In genomic region chr14:30716051-30716952, GRCm38 (mm10) we compare ENCODE assay signal across 8 mouse cellular contexts. TPM values are rescaled to one million over a fixed set of nuclear protein-coding genes. Genes with fewer than 3 reads are reported as not detected.
DNase-seq lines count a peak whose midpoint lies in the region; ATAC-seq and TF ChIP-seq lines count a peak whose summit lies in the region.

No protein-coding gene starts in this region.

- peak; percentile 53 to 56 for DNase-seq in lung, adult 18-20 months
- peak; percentile 30 to 41 for DNase-seq in thymus, adult 18-20 months

- H3K4me1 ChIP-seq in E14TG2a.4 (replicated peaks; ENCODE audit: low read depth, low read length), result peaks cover 21% of the 10 kb centered on the region
- H3K4me1 ChIP-seq in bone marrow macrophage, adult 2 months (ENCODE audit: control insufficient read depth, insufficient read depth, low read length), result peaks cover 16% of the 10 kb centered on the region
- H3K4me1 ChIP-seq in erythroblast, embryonic 14.5 days (ENCODE audit: control insufficient read depth), result peaks cover 34% of the 10 kb centered on the region
- H3K4me1 ChIP-seq in heart, embryonic 13.5 days, result peaks cover 12% of the 10 kb centered on the region
- H3K4me1 ChIP-seq in kidney, embryonic 16.5 days (ENCODE audit: insufficient read depth, low read length), result peaks cover 9% of the 10 kb centered on the region
- H3K4me1 ChIP-seq in neural tube, embryonic 12.5 days, result peaks cover 7% of the 10 kb centered on the region; the same call in 1 of the 2 replicates

- peak overlapping the region; percentile 92 for H3K4me2 ChIP-seq in heart, embryonic 13.5 days
- H3K4me2 ChIP-seq in kidney, embryonic 16.5 days (replicated peaks; ENCODE audit: low read depth, low read length), result peak overlapping the region; percentile 96
- peak overlapping the region; percentile 82 for H3K4me2 ChIP-seq in neural tube, embryonic 12.5 days (replicated peaks)

- H3K9me3 ChIP-seq in E14TG2a.4 (ENCODE audit: low read length), result no peaks in the 10 kb centered on the region
- H3K9me3 ChIP-seq in erythroblast, embryonic 14.5 days (ENCODE audit: control insufficient read depth, low read length), result no peaks in the 10 kb centered on the region
- H3K9me3 ChIP-seq in heart, embryonic 13.5 days, result no peaks in the 10 kb centered on the region
- no peaks in the 10 kb centered on the region for H3K9me3 ChIP-seq in kidney, embryonic 16.5 days (ENCODE audit: low read length)
- no peaks in the 10 kb centered on the region for H3K9me3 ChIP-seq in neural tube, embryonic 12.5 days

- H3K27me3 ChIP-seq in E14TG2a.4 (ENCODE audit: insufficient read depth, low read length), result peaks cover 48% of the 10 kb centered on the region
- H3K27me3 ChIP-seq in erythroblast, embryonic 14.5 days (ENCODE audit: control insufficient read depth), result peaks cover 13% of the 10 kb centered on the region
- peaks cover 7% of the 10 kb centered on the region for H3K27me3 ChIP-seq in heart, embryonic 13.5 days (replicated peaks)
- peaks cover 10% of the 10 kb centered on the region for H3K27me3 ChIP-seq in kidney, embryonic 16.5 days (ENCODE audit: insufficient read depth, low read length)
- H3K27me3 ChIP-seq in neural tube, embryonic 12.5 days (replicated peaks), result 0 out of 2 replicates have a peak, but pooled peaks cover 4% of the 10 kb centered on the region

- no peak for TF ChIP-seq CTCF in E14TG2a.4 (conservative IDR thresholded peaks at IDR 0.05; ENCODE audit: low read length)
- 0 out of 2 replicates have a peak, but pooled peaks have one; percentile 8 for TF ChIP-seq CTCF in bone marrow macrophage, adult 2 months (IDR thresholded peaks at IDR 0.05; ENCODE audit: low read depth, low read length)

- peak overlapping the region; percentile 90 for H3K4me3 ChIP-seq in E14TG2a.4 (replicated peaks; ENCODE audit: low read length)
- peak overlapping the region; percentile 75 for H3K4me3 ChIP-seq in bone marrow macrophage, adult 2 months (ENCODE audit: insufficient read depth, low read length)
- H3K4me3 ChIP-seq in erythroblast, embryonic 14.5 days (replicated peaks), result peak overlapping the region; percentile 72
- H3K4me3 ChIP-seq in heart, embryonic 13.5 days, result peak overlapping the region; percentile 93
- H3K4me3 ChIP-seq in kidney, embryonic 16.5 days (ENCODE audit: low read length), result peak overlapping the region; percentile 92
- H3K4me3 ChIP-seq in neural tube, embryonic 12.5 days, result peak overlapping the region; percentile 96

- peak overlapping the region; percentile 91 for H3K27ac ChIP-seq in bone marrow macrophage, adult 2 months (ENCODE audit: insufficient read depth, low read depth, low read length)
- peak overlapping the region; percentile 86 for H3K27ac ChIP-seq in heart, embryonic 13.5 days (replicated peaks)
- peak overlapping the region; percentile 86 for H3K27ac ChIP-seq in kidney, embryonic 16.5 days (ENCODE audit: low read length)
- H3K27ac ChIP-seq in neural tube, embryonic 12.5 days, result peak overlapping the region; percentile 86

- TF ChIP-seq POLR2A in bone marrow macrophage, adult 2 months (IDR thresholded peaks at IDR 0.05; ENCODE audit: borderline replicate concordance, low read depth, low read length), result no peak

- under 1% methylated on average over 65 of the region's 106 CpGs for WGBS in heart, embryonic 13.5 days
- under 1% methylated on average over 69 of the region's 106 CpGs for WGBS in kidney, embryonic 16.5 days
- WGBS in neural tube, embryonic 12.5 days, result under 1% methylated on average over 92 of the region's 106 CpGs

- ATAC-seq in heart, embryonic 13.5 days (ENCODE audit: extremely low read depth, insufficient number of reproducible peaks, low FRiP score, low TSS enrichment), result peak; percentile 48
- peak; percentile 62 for ATAC-seq in kidney, embryonic 16.5 days (ENCODE audit: low FRiP score, low TSS enrichment)
- peak; percentile 30 for ATAC-seq in neural tube, embryonic 12.5 days (ENCODE audit: low FRiP score, low read depth)

- H3K9ac ChIP-seq in heart, embryonic 13.5 days, result peak overlapping the region; percentile 94
- H3K9ac ChIP-seq in kidney, embryonic 16.5 days (replicated peaks; ENCODE audit: low read length), result peak overlapping the region; percentile 94
- H3K9ac ChIP-seq in neural tube, embryonic 12.5 days, result peak overlapping the region; percentile 92

- no peaks in the 10 kb centered on the region for H3K36me3 ChIP-seq in E14TG2a.4 (ENCODE audit: insufficient read depth, low read length)
- peaks cover 3% of the 10 kb centered on the region for H3K36me3 ChIP-seq in erythroblast, embryonic 14.5 days (ENCODE audit: control insufficient read depth)
- H3K36me3 ChIP-seq in heart, embryonic 13.5 days, result no peaks in the 10 kb centered on the region
- no peaks in the 10 kb centered on the region for H3K36me3 ChIP-seq in kidney, embryonic 16.5 days (ENCODE audit: insufficient read depth, low read length)
- no peaks in the 10 kb centered on the region for H3K36me3 ChIP-seq in neural tube, embryonic 12.5 days

RNA-seq across cellular contexts. Expression of gene Sfmbt1, which starts 1.7 kb away (rescaled TPM):
- polyA plus RNA-seq in bone marrow macrophage, adult 2 months (2012; ENCODE audit: insufficient read depth, insufficient read length, missing spikeins), result 22.7 and 26.8 TPM in 2 replicates
- polyA plus RNA-seq in erythroblast, embryonic 14.5 days (2012), result 0.13 and 0.18 TPM in 2 replicates
- polyA plus RNA-seq in heart, embryonic 13.5 days (2015; fragmentation: Nextera tagmentation; extraction: Ambion mirVana), result 7.8 and 11.0 TPM in 2 replicates
- polyA plus RNA-seq in kidney, embryonic 16.5 days (2015; fragmentation: Nextera tagmentation; extraction: Ambion mirVana), result 13.6 and 14.5 TPM in 2 replicates
- polyA plus RNA-seq in neural tube, embryonic 12.5 days (2016; fragmentation: Nextera tagmentation; extraction: Ambion mirVana), result 17.7 and 18.3 TPM in 2 replicates

Comparison
In these comparisons a context has a peak if more than half of its experiments do, and no peak if none do; other contexts are left out.
1. Peak in every context shown above with its lines: DNase-seq, ATAC-seq, H3K4me3 ChIP-seq and H3K27ac ChIP-seq.